Mouse (Mus musculus) hindbrain, embryonic 15.5 days (tissue): ENCODE results near the gene Bdh2. TPM values are rescaled to one million over a fixed set of nuclear protein-coding genes. Genes with fewer than 3 reads are reported as not detected.

Experiments used
- ATAC-seq: fragments of 200-750 bp; cut with Nextera tagmentation; 2 replicates; pipeline ENCODE4 v1.8.0; 2017; ENCODE audit warnings: low read depth, moderate number of reproducible peaks, moderate TSS enrichment; ENCODE audit not compliant: low FRiP score
- H3K27ac ChIP-seq: fragments of 300-500 bp; sonication (generic); replicated peaks from 2 replicates; pipeline ENCODE4 v1.5.1; 2015; ENCODE audit warnings: mild to moderate bottlenecking, inconsistent platforms
- H3K27me3 ChIP-seq: fragments of 300-500 bp; sonication (generic); 2 replicates; pipeline ENCODE4 v1.6.1; 2015; ENCODE audit warnings: control low read depth, inconsistent platforms
- H3K36me3 ChIP-seq: fragments of 300-500 bp; sonication (generic); 2 replicates; pipeline ENCODE4 v1.6.1; 2015; ENCODE audit warnings: control low read depth, inconsistent platforms
- H3K4me1 ChIP-seq: fragments of 300-500 bp; sonication (generic); replicated peaks from 2 replicates; pipeline ENCODE4 v1.6.1; 2015; ENCODE audit warnings: control low read depth, inconsistent platforms
- H3K4me2 ChIP-seq: fragments of 300-500 bp; sonication (generic); 2 replicates; pipeline ENCODE4 v1.6.1; 2015; ENCODE audit warnings: moderate library complexity, mild to moderate bottlenecking, inconsistent platforms
- H3K4me3 ChIP-seq: fragments of 300-500 bp; sonication (generic); 2 replicates; pipeline ENCODE4 v1.5.1; 2015; ENCODE audit warnings: mild to moderate bottlenecking, inconsistent platforms
- H3K9ac ChIP-seq: fragments of 300-500 bp; sonication (generic); 2 replicates; pipeline ENCODE4 v1.6.1; 2015; ENCODE audit warnings: inconsistent platforms
- H3K9me3 ChIP-seq: fragments of 300-500 bp; sonication (generic); 2 replicates; pipeline ENCODE4 v1.6.1; 2016; ENCODE audit warnings: control low read depth, inconsistent platforms
- WGBS: fragments of 180-500 bp; shearing (Covaris S2); methylation state at CpG from one replicate; pipeline ENCODE4 v1.1.7; 2015; 5-methylcytosine and 5-hydroxymethylcytosine counted together
- polyA plus RNA-seq: library from polyadenylated mRNA; unstranded; fragments of >200 nt; fragmentation: Nextera tagmentation; extraction: Ambion mirVana; gene quantifications from 2 replicates; pipeline ENCODE4 v1.2.1, GENCODE M21; 2015

The Bdh2 gene
- polyA plus RNA-seq, 1 experiment from 2014 or later: 3.5 TPM

GRCm38 (mm10) chr3:135300081-135300480 lies 19.1 kb downstream of the Bdh2 start:
- Histone ChIP-seq H3K36me3 (no peaks in the 10 kb centered on the region), H3K9ac (no peak overlapping the region), H3K4me1 (no peaks in the 10 kb centered on the region), H3K9me3 (no peaks in the 10 kb centered on the region), H3K27ac (no peak overlapping the region), H3K4me2 (no peak overlapping the region), H3K4me3 (no peak overlapping the region), H3K27me3 (no peaks in the 10 kb centered on the region)
- ATAC-seq: no peak
- 42% methylated on average over 6 of the region's 6 CpGs for WGBS

GRCm38 (mm10) chr3:135304060-135304459 lies 23.0 kb downstream of the Bdh2 start:
- WGBS: 14% methylated on average over 6 of the region's 6 CpGs
- Histone ChIP-seq H3K9ac (no peak overlapping the region), H3K4me3 (no peak overlapping the region), H3K36me3 (no peaks in the 10 kb centered on the region), H3K27ac (no peak overlapping the region), H3K4me1 (peaks cover 3% of the 10 kb centered on the region; the same call in 1 of the 2 replicates), H3K27me3 (0 out of 2 replicates have a peak, but pooled peaks cover 5% of the 10 kb centered on the region), H3K4me2 (no peak overlapping the region), H3K9me3 (no peaks in the 10 kb centered on the region)
- ATAC-seq: no peak

GRCm38 (mm10) chr3:135304566-135304965 lies 23.5 kb downstream of the Bdh2 start:
- H3K9ac ChIP-seq: no peak overlapping the region
- no peaks in the 10 kb centered on the region for H3K9me3 ChIP-seq
- H3K4me1 ChIP-seq: peaks cover 3% of the 10 kb centered on the region; the same call in 1 of the 2 replicates
- whole genome bisulfite sequencing: 17% methylated on average over 9 of the region's 9 CpGs
- H3K4me2 ChIP-seq: no peak overlapping the region
- no peak overlapping the region for H3K4me3 ChIP-seq
- no peak overlapping the region for H3K27ac ChIP-seq
- ATAC-seq: no peak
- 0 out of 2 replicates have a peak, but pooled peaks cover 5% of the 10 kb centered on the region for H3K27me3 ChIP-seq
- no peaks in the 10 kb centered on the region for H3K36me3 ChIP-seq

GRCm38 (mm10) chr3:135307411-135308259 lies 26.6 kb downstream of the Bdh2 start, which contains the start of gene Slc9b2:
TSS of gene Slc9b2 (plus strand) at chr3:135307700.
- WGBS: 13% methylated on average over 28 of the region's 28 CpGs
- Histone ChIP-seq H3K27ac (no peak within 1 kb of the TSS), H3K9me3 (no peaks in the 10 kb centered on the region), H3K27me3 (0 out of 2 replicates have a peak, but pooled peaks cover 5% of the 10 kb centered on the region), H3K36me3 (no peaks in the 10 kb centered on the region), H3K4me3 (peak within 1 kb of the TSS; percentile 33), H3K4me2 (peak within 1 kb of the TSS; percentile 70), H3K9ac (peak within 1 kb of the TSS; percentile 37; the same call in 1 of the 2 replicates), H3K4me1 (peaks cover 3% of the 10 kb centered on the region; the same call in 1 of the 2 replicates)
- ATAC-seq: peak; percentile 87

- no peak overlapping the region for H3K4me3 ChIP-seq
These were observed 32.0 kb downstream of the Bdh2 start for GRCm38 (mm10) chr3:135312916-135313491.

GRCm38 (mm10) chr3:135313727-135314126 lies 32.7 kb downstream of the Bdh2 start:
- ATAC-seq: no peak

More at GRCm38 (mm10) chr3:135312916-135313491, 32.0 kb downstream of the Bdh2 start:
- Histone ChIP-seq H3K9me3 (no peaks in the 10 kb centered on the region), H3K9ac (no peak overlapping the region), H3K27me3 (no peaks in the 10 kb centered on the region), H3K4me2 (no peak overlapping the region), H3K36me3 (no peaks in the 10 kb centered on the region), H3K4me1 (no peaks in the 10 kb centered on the region), H3K27ac (no peak overlapping the region)
- 28% methylated on average over 2 of the region's 2 CpGs for WGBS
- no peak for ATAC-seq

GRCm38 (mm10) chr3:135314811-135315210 lies 33.8 kb downstream of the Bdh2 start:
- no peaks in the 10 kb centered on the region for H3K4me1 ChIP-seq
- H3K4me3 ChIP-seq: no peak overlapping the region
- H3K9me3 ChIP-seq: no peaks in the 10 kb centered on the region
- no peaks in the 10 kb centered on the region for H3K27me3 ChIP-seq
- H3K4me2 ChIP-seq: no peak overlapping the region
- H3K36me3 ChIP-seq: no peaks in the 10 kb centered on the region
- H3K27ac ChIP-seq: no peak overlapping the region
- H3K9ac ChIP-seq: no peak overlapping the region
- WGBS: 69% methylated on average over 2 of the region's 2 CpGs
- no peak for ATAC-seq

More at GRCm38 (mm10) chr3:135313727-135314126, 32.7 kb downstream of the Bdh2 start:
- 34% methylated on average over 2 of the region's 2 CpGs for WGBS
- H3K4me1 ChIP-seq: no peaks in the 10 kb centered on the region
- H3K9ac ChIP-seq: no peak overlapping the region
- no peak overlapping the region for H3K4me3 ChIP-seq
- H3K27me3 ChIP-seq: no peaks in the 10 kb centered on the region
- H3K4me2 ChIP-seq: no peak overlapping the region
- no peak overlapping the region for H3K27ac ChIP-seq
- H3K36me3 ChIP-seq: no peaks in the 10 kb centered on the region
- H3K9me3 ChIP-seq: no peaks in the 10 kb centered on the region

- Histone ChIP-seq H3K9me3 (no peaks in the 10 kb centered on the region), H3K9ac (no peak overlapping the region), H3K4me2 (no peak overlapping the region), H3K27me3 (no peaks in the 10 kb centered on the region), H3K4me1 (no peaks in the 10 kb centered on the region), H3K4me3 (no peak overlapping the region), H3K27ac (no peak overlapping the region), H3K36me3 (no peaks in the 10 kb centered on the region)
- ATAC-seq: no peak
- WGBS: 94% methylated on average over 9 of the region's 9 CpGs
These were observed 34.9 kb downstream of the Bdh2 start for GRCm38 (mm10) chr3:135315720-135316425.

- Histone ChIP-seq H3K4me3 (no peak overlapping the region), H3K9me3 (no peaks in the 10 kb centered on the region), H3K9ac (no peak overlapping the region), H3K36me3 (no peaks in the 10 kb centered on the region), H3K27me3 (no peaks in the 10 kb centered on the region), H3K27ac (no peak overlapping the region), H3K4me1 (no peaks in the 10 kb centered on the region), H3K4me2 (no peak overlapping the region)
- 88% methylated on average over 11 of the region's 11 CpGs for WGBS
- no peak for ATAC-seq
These were observed 37.3 kb downstream of the Bdh2 start for GRCm38 (mm10) chr3:135318331-135318730.

GRCm38 (mm10) chr3:135324354-135324753 lies 43.3 kb downstream of the Bdh2 start:
- no peak overlapping the region for H3K4me2 ChIP-seq
- H3K9me3 ChIP-seq: no peaks in the 10 kb centered on the region
- H3K4me3 ChIP-seq: no peak overlapping the region
- H3K36me3 ChIP-seq: no peaks in the 10 kb centered on the region
- WGBS: 16% methylated on average over 6 of the region's 6 CpGs
- H3K27ac ChIP-seq: no peak overlapping the region
- no peaks in the 10 kb centered on the region for H3K27me3 ChIP-seq
- H3K9ac ChIP-seq: no peak overlapping the region
- H3K4me1 ChIP-seq: no peaks in the 10 kb centered on the region
- no peak for ATAC-seq

- no peaks in the 10 kb centered on the region for H3K4me1 ChIP-seq
- no peaks in the 10 kb centered on the region for H3K36me3 ChIP-seq
- H3K4me3 ChIP-seq: no peak overlapping the region
- H3K4me2 ChIP-seq: no peak overlapping the region
- H3K27ac ChIP-seq: no peak overlapping the region
- H3K9ac ChIP-seq: no peak overlapping the region
- 76% methylated on average over 6 of the region's 6 CpGs for WGBS
- no peak for ATAC-seq
- H3K9me3 ChIP-seq: no peaks in the 10 kb centered on the region
- H3K27me3 ChIP-seq: no peaks in the 10 kb centered on the region
These were observed 46.2 kb downstream of the Bdh2 start for GRCm38 (mm10) chr3:135327176-135327575.

GRCm38 (mm10) chr3:135327601-135328000 lies 46.6 kb downstream of the Bdh2 start:
- Histone ChIP-seq H3K27ac (no peak overlapping the region), H3K4me2 (no peak overlapping the region), H3K4me1 (no peaks in the 10 kb centered on the region), H3K27me3 (no peaks in the 10 kb centered on the region), H3K36me3 (no peaks in the 10 kb centered on the region), H3K4me3 (no peak overlapping the region), H3K9me3 (no peaks in the 10 kb centered on the region), H3K9ac (no peak overlapping the region)
- ATAC-seq: no peak
- WGBS: 66% methylated on average over 2 of the region's 2 CpGs
